Mouse (Mus musculus) hindbrain, embryonic 16.5 days (tissue): ENCODE data around the gene Tsc22d2. TPM values are rescaled to one million over a fixed set of nuclear protein-coding genes. Genes with fewer than 3 reads are reported as not detected.

Experiments used
- ATAC-seq: fragments of 200-750 bp; cut with Nextera tagmentation; 2 replicates; pipeline ENCODE4 v1.8.0; 2017; ENCODE audit warnings: moderate TSS enrichment, moderate library complexity
- H3K27ac ChIP-seq: fragments of 300-500 bp; sonication (generic); 2 replicates; pipeline ENCODE4 v1.5.1; 2014; ENCODE audit warnings: low read depth, mild to moderate bottlenecking, control low read depth, low read length, moderate library complexity
- H3K27me3 ChIP-seq: fragments of 300-500 bp; sonication (generic); replicated peaks from 2 replicates; pipeline ENCODE4 v1.6.1; 2014; ENCODE audit warnings: low read length; ENCODE audit not compliant: control insufficient read depth, insufficient read depth
- H3K36me3 ChIP-seq: fragments of 300-500 bp; sonication (generic); 2 replicates; pipeline ENCODE4 v1.6.1; 2014; ENCODE audit warnings: mild to moderate bottlenecking, low read length, moderate library complexity, mixed read lengths; ENCODE audit not compliant: control insufficient read depth, insufficient read depth
- H3K4me1 ChIP-seq: fragments of 300-500 bp; sonication (generic); 2 replicates; pipeline ENCODE4 v1.6.1; 2014; ENCODE audit warnings: low read depth, low read length; ENCODE audit not compliant: control insufficient read depth, insufficient read depth
- H3K4me2 ChIP-seq: fragments of 300-500 bp; sonication (generic); 2 replicates; pipeline ENCODE4 v1.6.1; 2014; ENCODE audit warnings: mild to moderate bottlenecking, low read length, control low read depth, moderate library complexity
- H3K4me3 ChIP-seq: fragments of 300-500 bp; sonication (generic); 2 replicates; pipeline ENCODE4 v1.5.1; 2014; ENCODE audit warnings: mild to moderate bottlenecking, low read length, control low read depth, moderate library complexity
- H3K9ac ChIP-seq: fragments of 300-500 bp; sonication (generic); 2 replicates; pipeline ENCODE4 v1.6.1; 2014; ENCODE audit warnings: low read depth, mild to moderate bottlenecking, control low read depth, low read length, moderate library complexity
- H3K9me3 ChIP-seq: fragments of 300-500 bp; sonication (generic); 2 replicates; pipeline ENCODE4 v1.6.1; 2014; ENCODE audit warnings: mild to moderate bottlenecking, low read length, moderate library complexity; ENCODE audit not compliant: control insufficient read depth
- WGBS: fragments of 180-500 bp; shearing (Covaris S2); extraction: QIAGEN DNeasy Blood & Tissue Kit; methylation state at CpG from one replicate; pipeline ENCODE4 v1.1.7; 2014; 5-methylcytosine and 5-hydroxymethylcytosine counted together
- polyA plus RNA-seq: library from polyadenylated mRNA; unstranded; fragments of >200 nt; fragmentation: Nextera tagmentation; extraction: Ambion mirVana; gene quantifications from 2 replicates; pipeline ENCODE4 v1.2.1, GENCODE M21; 2015

The Tsc22d2 gene
- polyA plus RNA-seq, 1 experiment from 2014 or later, result 5.7 TPM

DNA sequence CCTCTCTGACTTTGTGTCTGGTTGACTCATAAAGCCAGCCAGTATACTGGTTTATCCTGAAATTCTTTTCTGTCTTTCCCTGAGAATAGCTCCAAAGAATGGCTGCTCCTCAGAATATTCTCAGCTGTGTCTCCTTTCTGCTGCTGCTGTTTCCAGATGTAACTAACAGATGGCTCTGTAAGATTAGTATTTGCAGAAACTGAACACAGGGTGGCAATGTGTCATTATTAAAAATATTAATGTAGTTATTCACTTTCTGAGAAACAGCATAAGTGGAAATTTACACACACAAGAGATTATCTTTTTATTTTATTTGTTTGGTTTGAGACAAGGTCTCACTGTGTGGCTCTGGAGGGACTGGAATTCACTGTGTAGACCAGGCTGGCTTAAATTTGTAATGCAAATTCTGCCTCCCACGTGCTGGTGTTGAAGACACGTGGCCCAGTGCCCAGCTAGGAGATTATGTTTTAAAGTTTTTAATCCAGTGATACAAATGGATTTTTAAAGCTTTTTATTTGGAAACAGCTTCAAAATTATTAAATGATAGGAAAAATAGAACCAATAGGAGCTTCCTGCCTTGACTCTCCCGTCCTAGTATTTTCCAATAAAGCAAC, 89.3 kb downstream of the Tsc22d2 start:
- Histone ChIP-seq H3K27me3 (no peaks in the 10 kb centered on the region), H3K4me1 (no peaks in the 10 kb centered on the region), H3K9me3 (no peaks in the 10 kb centered on the region), H3K4me3 (no peak overlapping the region), H3K4me2 (no peak overlapping the region), H3K27ac (no peak overlapping the region), H3K36me3 (no peaks in the 10 kb centered on the region), H3K9ac (no peak overlapping the region)
- WGBS, result 50% methylated on average over 3 of the region's 3 CpGs
- no peak for ATAC-seq

DNA sequence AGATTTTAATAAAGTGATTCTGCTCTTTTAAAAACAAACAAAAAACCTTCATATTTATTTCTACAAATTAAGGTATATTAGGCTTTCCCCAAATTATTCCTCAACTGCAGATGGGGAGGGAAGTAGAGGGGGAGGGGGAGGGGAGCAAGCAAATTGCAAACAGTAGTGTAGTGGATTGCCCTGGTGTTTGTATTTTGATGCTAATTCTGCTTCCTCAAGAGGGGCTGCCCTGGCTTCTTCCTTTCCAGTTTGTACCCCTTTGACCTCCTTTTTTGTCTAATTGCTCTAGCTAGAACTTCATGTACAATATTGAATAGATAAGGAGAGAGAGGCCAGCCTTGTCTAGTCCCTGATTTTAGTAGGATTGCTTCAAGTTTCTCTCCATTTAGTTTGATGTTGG, 90.2 kb downstream of the Tsc22d2 start:
- H3K27ac ChIP-seq, result no peak overlapping the region
- no peaks in the 10 kb centered on the region for H3K36me3 ChIP-seq
- no peaks in the 10 kb centered on the region for H3K27me3 ChIP-seq
- no peak overlapping the region for H3K4me3 ChIP-seq
- ATAC-seq, result no peak
- no peaks in the 10 kb centered on the region for H3K4me1 ChIP-seq
- H3K9ac ChIP-seq, result no peak overlapping the region
- H3K9me3 ChIP-seq, result no peaks in the 10 kb centered on the region
- no peak overlapping the region for H3K4me2 ChIP-seq

- no peak overlapping the region for H3K4me2 ChIP-seq
- no peaks in the 10 kb centered on the region for H3K27me3 ChIP-seq
- no peak overlapping the region for H3K27ac ChIP-seq
- no peak for ATAC-seq
- H3K9me3 ChIP-seq, result no peaks in the 10 kb centered on the region
- 89% methylated on average over 7 of the region's 7 CpGs for WGBS
- no peak overlapping the region for H3K9ac ChIP-seq
- no peaks in the 10 kb centered on the region for H3K36me3 ChIP-seq
- no peaks in the 10 kb centered on the region for H3K4me1 ChIP-seq
- H3K4me3 ChIP-seq, result no peak overlapping the region
Measured at GRCm38 (mm10) chr3:58508020-58508750, 93.7 kb downstream of the Tsc22d2 start.

- Histone ChIP-seq H3K27me3 (no peaks in the 10 kb centered on the region), H3K4me3 (no peak overlapping the region), H3K9me3 (no peaks in the 10 kb centered on the region), H3K27ac (no peak overlapping the region), H3K9ac (no peak overlapping the region), H3K36me3 (no peaks in the 10 kb centered on the region), H3K4me2 (no peak overlapping the region), H3K4me1 (no peaks in the 10 kb centered on the region)
- ATAC-seq, result no peak
Measured at GRCm38 (mm10) chr3:58511581-58511980, 97.1 kb downstream of the Tsc22d2 start.

- Histone ChIP-seq H3K4me1 (no peaks in the 10 kb centered on the region), H3K4me3 (no peak overlapping the region), H3K9me3 (no peaks in the 10 kb centered on the region), H3K27ac (no peak overlapping the region), H3K36me3 (no peaks in the 10 kb centered on the region), H3K4me2 (no peak overlapping the region), H3K9ac (no peak overlapping the region), H3K27me3 (no peaks in the 10 kb centered on the region)
- no peak for ATAC-seq
- 89% methylated on average over 3 of the region's 3 CpGs for WGBS
Measured at GRCm38 (mm10) chr3:58512740-58513139, 98.2 kb downstream of the Tsc22d2 start.

- Histone ChIP-seq H3K9me3 (no peaks in the 10 kb centered on the region), H3K9ac (no peak overlapping the region), H3K27ac (no peak overlapping the region), H3K36me3 (no peaks in the 10 kb centered on the region), H3K4me3 (no peak overlapping the region), H3K4me1 (no peaks in the 10 kb centered on the region), H3K4me2 (no peak overlapping the region), H3K27me3 (no peaks in the 10 kb centered on the region)
- no peak for ATAC-seq
- 90% methylated on average over 4 of the region's 4 CpGs for whole genome bisulfite sequencing
Measured at GRCm38 (mm10) chr3:58513483-58513882, 99.0 kb downstream of the Tsc22d2 start.

GRCm38 (mm10) chr3:58515947-58516601, 101.6 kb downstream of the Tsc22d2 start:
- WGBS, result 80% methylated on average over 1 of the region's 1 CpGs
- no peak for ATAC-seq
- Histone ChIP-seq H3K4me3 (no peak overlapping the region), H3K36me3 (0 out of 2 replicates have a peak, but pooled peaks cover 2% of the 10 kb centered on the region), H3K9me3 (no peaks in the 10 kb centered on the region), H3K27me3 (no peaks in the 10 kb centered on the region), H3K9ac (no peak overlapping the region), H3K27ac (no peak overlapping the region), H3K4me1 (no peaks in the 10 kb centered on the region), H3K4me2 (no peak overlapping the region)

Other genes with a start within 250 kb of the Tsc22d2 start
- gene Eif2a, start 111.1 kb downstream of the Tsc22d2 start, polyA plus RNA-seq, result 32.6 and 33.0 TPM in 2 replicates
- 59.2 and 63.1 TPM in 2 replicates for gene Serp1, start 111.2 kb downstream of the Tsc22d2 start, polyA plus RNA-seq
- gene Selenot, start 161.9 kb downstream of the Tsc22d2 start, polyA plus RNA-seq, result 25.7 and 27.4 TPM in 2 replicates
- 0.15 and 0.31 TPM in 2 replicates for gene Erich6, start 222.5 kb downstream of the Tsc22d2 start, polyA plus RNA-seq